Mouse (Mus musculus) C2C12 (cell line): ENCODE data around the gene Nat10.

Experiments
- CEBPB ChIP-seq: IDR thresholded peaks from one replicate; pipeline ENCODE4 v1.6.1; 2011; ENCODE audit warnings: low read depth, mild to moderate bottlenecking, control low read depth, moderate library complexity
- CTCF ChIP-seq: IDR thresholded peaks from one replicate; pipeline ENCODE4 v1.5.1; 2011; ENCODE audit not compliant: control insufficient read depth, insufficient read depth, insufficient read length
- FOSL1 ChIP-seq: IDR thresholded peaks from one replicate; pipeline ENCODE4 v1.8.0; 2011; ENCODE audit warnings: mild to moderate bottlenecking, low read length; ENCODE audit not compliant: poor library complexity, insufficient read depth, severe bottlenecking
- MAX ChIP-seq: IDR thresholded peaks from one replicate; pipeline ENCODE4 v1.6.1; 2011; ENCODE audit warnings: mild to moderate bottlenecking, control low read depth
- MYOD1 ChIP-seq: IDR thresholded peaks from one replicate; pipeline ENCODE4 v1.6.1; 2011; ENCODE audit warnings: low read depth; ENCODE audit not compliant: control insufficient read depth, insufficient read length
- MYOG ChIP-seq: IDR thresholded peaks from one replicate; pipeline ENCODE4 v1.6.1; 2011; ENCODE audit not compliant: control insufficient read depth, insufficient read length; ENCODE audit errors: extremely low read depth
- USF1 ChIP-seq: IDR thresholded peaks from one replicate; pipeline ENCODE4 v1.6.1; 2011; ENCODE audit warnings: low read depth, mild to moderate bottlenecking, control low read depth, moderate library complexity

DNA sequence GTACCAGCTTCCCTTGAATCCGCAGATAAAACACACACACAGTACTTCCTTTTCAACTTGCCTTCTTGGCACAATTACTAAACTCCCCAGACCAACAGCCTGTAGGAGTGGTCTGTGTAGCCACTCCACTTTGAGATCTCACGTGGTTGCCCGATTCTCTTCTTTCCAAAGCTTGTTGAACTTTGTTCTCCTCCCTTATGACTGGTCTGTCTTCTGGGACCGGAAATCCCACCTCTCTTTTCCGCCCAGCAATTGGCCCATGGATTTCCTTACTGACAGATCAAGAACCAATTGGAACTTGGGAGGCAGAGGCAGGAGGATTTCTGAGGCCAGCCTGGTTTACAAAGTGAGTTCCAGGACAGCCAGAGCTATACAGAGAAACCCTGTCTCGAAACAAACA is 49.3 kb upstream of the Nat10 start:
- no peak for TF ChIP-seq FOSL1
- no peak for TF ChIP-seq CTCF
- TF ChIP-seq CEBPB, result no peak
- TF ChIP-seq MYOG, result no peak
- no peak for TF ChIP-seq MYOD1
- no peak for TF ChIP-seq USF1
- no peak for TF ChIP-seq MAX
